Mouse (Mus musculus) adrenal gland, adult 18-20 months (tissue): ENCODE measurements at regions not wholly inside any gene's neighbourhood (a gene's known extent, or its start where the extent isn't known, plus 50 kb on each side); places are given as distances from the start of the nearest gene placed in this dataset.
A peak's percentile ranks its signal among the peaks of the same experiment; 100 is the strongest.

Experiments used
- DNase-seq, 2 experiments: peaks; one replicate each; pipeline ENCODE4 v3.0.0; 2021 to 2022; ENCODE audit warnings: low spot score in 2 of 2

DNA sequence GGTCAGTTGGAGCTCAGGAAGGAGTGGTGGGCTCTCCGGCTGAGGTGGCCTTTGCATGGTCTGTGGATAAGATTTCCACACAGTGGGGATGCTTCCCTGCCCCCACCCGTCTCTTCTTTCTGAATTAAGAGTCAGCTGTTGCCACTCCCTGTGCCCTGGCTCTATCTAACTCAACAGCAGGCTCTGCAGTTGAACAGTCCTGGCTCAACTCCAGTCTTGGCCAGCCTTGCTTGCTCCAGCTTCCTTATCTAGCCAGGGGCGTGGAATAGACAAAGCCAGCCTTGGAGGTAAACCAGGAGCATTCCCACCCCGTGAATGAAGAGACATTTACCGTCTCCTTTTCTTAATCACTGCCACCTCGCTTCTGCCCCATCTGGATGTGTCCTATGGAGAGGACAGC is 89.7 kb downstream of the Mn1 start:
- DNase-seq: no peak

DNA sequence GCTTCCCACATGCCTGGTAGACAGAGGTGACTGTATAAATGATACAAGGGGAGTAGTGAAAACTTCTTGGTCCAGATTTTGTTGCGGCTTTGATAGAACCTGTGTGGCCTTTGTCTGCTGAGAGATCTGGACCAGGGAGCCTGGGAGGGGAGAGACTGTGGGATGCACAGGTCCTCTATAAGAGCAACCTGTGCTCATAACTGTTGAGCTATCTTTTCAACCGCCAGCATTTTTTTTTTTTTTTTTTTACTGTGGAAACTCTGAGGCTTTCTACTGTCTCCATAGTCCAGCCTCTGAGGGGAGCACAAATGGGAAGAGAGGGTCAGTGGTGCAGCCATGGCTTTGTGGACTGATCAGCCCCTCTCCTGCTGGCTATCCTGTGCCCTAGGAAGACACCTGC is 90.2 kb downstream of the Mn1 start:
- no peak for DNase-seq

- peak; percentile 14 to 43 for DNase-seq
Measured at GRCm38 (mm10) chr5:111509014-111509561, 91.9 kb downstream of the Mn1 start.

GRCm38 (mm10) chr5:111509575-111510057 is 92.5 kb downstream of the Mn1 start:
- DNase-seq: no peak

GRCm38 (mm10) chr5:111510183-111510878 is 93.2 kb downstream of the Mn1 start:
- no peak for DNase-seq

DNA sequence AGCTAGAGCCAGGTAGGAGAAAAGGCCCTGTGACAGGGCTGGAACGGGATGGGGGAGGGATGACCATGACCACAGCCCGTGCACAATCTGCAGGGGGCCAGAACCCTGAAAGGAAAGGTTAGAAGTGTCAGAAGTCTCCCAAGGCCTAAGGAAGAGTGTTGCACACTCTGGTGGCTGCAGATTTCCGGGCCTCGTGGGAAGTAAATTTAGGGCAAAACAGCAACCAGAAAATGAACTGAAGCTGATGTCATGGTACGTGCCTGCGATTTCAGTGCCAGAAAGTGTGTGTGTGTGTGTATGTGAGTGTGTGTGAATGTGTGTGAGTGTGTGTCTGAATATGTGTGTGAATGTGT is 93.7 kb downstream of the Mn1 start:
- no peak for DNase-seq

- no peak for DNase-seq
Measured at GRCm38 (mm10) chr5:111511982-111512381, 94.8 kb downstream of the Mn1 start.

DNA sequence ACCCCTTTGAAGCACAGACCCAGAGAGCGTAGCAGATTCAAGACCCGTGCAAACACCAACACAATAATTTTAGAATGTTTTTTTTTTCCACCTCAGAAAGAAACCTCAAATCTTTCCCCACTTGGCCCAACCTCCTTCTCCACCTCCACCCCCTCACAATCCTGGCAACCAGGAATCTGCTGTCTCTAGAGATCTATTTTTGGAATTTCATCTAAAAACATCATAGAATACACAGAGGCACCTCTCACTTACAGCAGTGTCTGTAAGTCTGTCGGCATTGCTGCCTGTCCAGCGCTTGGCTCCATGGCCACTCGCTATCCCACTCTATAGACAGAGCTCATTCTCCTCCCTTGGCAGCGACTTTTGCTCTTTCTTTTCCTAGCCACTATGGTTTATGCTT is 96.8 kb downstream of the Mn1 start:
- DNase-seq: no peak

- no peak for DNase-seq
Measured at GRCm38 (mm10) chr5:111519059-111519458, 101.9 kb downstream of the Mn1 start.

GRCm38 (mm10) chr5:111519500-111520041 is 102.4 kb downstream of the Mn1 start:
- no peak for DNase-seq

GRCm38 (mm10) chr5:111521866-111522265 is 104.7 kb downstream of the Mn1 start:
- no peak for DNase-seq

DNA sequence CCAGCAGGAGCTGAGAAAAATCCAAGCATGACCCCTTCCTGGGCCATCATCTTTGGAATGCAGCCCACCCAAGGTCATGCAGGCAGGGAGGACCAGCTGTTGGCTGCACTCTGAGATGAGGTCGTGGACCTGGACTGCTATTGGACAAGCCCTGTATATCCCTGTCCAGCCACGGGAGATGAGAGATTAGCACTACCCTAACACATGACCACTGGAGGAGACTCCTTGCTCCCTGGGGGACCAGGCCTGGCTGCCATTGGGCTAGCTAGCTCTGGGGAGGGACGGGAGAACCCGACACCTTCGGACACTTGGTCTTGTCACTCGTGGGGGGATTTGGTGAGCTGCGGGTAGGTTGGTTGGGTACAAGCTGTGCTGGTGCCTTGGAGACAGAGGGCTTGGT is 105.4 kb downstream of the Mn1 start:
- no peak for DNase-seq

DNA sequence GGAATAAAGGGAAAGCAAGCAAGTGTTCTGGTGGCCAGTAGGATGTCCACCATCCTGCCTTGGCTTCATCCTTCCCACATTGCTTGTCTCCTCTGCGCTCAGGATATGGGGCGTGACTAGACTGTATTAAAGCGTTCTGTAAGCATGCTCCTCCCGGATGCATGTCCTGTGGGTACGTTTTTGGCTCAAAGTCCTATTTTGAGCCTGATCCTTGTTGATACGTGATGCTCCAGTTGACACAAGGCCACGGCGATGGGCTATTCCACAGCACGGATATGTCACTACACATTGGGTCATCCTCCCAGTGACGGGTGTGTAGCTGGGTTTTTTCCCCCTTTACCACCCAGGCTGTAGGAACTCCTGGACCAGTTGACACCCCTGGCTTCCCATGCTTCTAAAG is 110.6 kb downstream of the Mn1 start:
- no peak for DNase-seq

DNA sequence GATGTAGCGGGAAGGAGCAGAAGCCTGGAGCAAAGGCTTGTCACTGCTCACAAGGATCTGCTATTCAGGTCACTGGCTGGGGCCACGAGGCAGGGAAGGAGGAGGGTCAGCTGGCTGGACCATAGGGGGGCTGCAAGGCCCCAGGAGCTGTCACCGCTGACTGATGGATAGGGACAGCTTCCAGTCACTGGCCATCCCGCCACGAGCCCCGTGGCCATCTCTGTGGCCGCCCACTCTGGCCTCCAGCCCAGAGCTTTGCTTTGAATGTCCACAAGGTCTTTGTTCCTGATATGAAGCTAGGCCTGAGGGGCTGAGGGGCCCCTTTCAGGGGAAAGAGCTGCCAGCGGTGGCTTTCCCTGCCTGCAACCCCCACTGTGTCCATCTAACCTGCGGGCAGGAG is 111.9 kb downstream of the Mn1 start:
- DNase-seq: no peak

DNA sequence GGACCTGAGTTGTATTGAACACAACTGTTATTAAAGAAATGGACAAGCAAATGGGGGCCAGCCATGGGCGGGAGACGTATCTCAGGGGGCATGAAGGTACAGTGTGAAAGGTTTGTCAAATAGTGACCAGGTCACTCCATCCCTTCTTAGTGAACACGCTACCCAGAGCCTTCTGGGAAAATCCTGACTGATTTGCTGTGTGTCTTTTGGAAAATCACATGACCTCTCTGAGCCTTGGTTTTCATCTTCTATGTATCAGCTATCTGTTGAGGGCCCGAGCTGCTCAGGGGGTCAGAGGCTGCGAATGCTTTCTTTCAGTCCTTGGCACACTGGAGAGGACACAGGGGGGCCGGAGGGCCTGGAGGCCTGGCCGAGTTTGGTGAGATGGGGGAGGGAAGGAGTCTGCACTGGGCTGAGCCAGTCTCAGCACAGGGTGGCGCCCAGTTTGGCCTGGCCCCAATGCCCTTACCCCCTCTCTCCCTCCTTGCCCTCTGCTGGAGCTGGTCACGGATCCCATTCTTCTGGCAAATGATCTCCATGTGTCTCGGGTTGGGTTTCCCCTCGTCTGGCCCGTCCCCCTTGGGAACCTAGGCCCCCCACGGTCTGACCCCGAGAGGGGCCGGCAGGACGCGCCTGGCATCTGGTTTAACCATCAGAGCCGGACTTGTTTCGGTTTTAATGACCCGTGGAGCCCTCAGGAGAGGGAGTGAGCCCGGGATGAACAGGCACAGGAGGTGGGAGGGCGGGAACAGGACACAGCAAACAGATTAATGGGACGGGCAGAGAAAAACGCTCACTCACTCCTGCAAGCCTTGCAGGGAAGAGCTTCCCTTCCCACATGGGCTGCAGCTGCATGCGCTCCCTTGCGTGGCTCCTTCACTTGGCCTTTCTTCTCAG is 113.7 kb downstream of the Mn1 start:
- no peak for DNase-seq

DNA sequence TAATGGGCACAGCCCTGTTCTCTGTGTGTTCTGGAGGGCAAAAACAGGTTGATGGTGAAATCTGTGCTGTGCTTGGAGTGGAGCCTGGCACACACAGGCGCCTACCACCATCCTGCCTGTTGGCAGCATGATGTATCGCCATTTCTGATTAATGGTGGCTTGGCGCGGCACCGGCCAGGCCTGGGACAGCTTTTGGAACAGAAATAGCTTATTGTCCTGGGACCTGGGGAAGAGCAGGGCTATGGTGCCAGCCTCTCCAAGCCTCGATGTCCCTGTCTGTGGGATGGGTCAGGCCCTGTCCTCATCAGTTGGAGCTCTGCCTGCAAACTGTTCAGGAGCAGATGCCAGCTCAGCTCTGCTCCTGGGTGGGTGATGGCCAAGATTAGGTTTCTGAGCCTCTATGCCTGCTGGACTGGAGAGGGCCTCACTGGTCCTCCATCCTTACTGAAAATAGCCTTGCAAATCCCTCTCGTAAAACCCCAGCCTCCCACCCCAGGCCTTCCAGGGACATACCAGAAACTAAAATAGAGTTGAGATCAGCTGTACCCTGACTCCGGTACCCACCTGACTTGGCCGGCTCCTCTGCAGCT is 115.4 kb downstream of the Mn1 start:
- no peak for DNase-seq

GRCm38 (mm10) chr5:111535978-111536377 is 118.8 kb downstream of the Mn1 start:
- DNase-seq: peak; percentile 16 to 27

DNA sequence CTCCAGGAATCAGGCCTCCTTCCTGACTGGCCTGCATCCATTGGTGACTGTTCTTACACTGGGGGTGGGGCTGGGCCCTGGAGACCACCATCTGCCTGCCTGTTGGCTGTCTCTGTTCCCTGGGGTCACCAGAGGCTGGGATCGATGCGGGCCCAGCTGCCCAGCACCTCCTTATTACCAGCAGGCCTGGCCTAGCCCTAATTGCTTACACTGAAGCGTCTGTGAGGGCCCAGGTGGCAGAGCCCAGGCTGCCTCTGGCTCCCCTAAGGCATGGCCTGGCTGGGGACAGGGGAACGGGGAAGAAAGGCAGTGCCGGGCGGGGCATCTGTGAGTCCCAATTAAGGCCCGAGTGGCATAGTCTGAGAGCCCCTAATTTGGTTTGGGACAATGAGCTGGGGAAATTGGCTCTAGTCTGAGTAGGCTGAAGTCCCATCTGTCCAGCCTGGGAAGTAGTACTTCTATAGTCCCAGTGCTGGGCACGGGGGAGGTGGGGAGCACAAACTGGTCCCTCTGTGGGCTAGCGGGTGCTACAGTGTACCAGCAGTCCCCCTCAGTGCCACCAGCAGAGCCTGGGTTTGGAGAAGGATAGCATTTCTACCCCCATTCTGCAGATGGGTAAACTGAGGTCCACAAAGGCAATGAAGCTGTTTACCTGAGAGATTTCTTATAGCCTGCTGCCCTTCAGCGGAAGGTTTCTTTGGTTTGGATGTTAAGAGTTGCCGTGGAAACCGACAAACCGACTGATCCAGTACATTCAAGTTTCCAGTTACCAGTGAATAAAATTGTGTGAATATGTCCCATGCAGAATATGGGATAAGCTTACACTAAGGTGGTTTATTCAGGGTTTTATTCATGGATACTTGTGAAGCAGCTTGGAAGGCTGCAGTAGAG is 121.6 kb downstream of the Mn1 start:
- no peak for DNase-seq

GRCm38 (mm10) chr5:111540486-111540885 is 123.3 kb downstream of the Mn1 start:
- DNase-seq: no peak

DNA sequence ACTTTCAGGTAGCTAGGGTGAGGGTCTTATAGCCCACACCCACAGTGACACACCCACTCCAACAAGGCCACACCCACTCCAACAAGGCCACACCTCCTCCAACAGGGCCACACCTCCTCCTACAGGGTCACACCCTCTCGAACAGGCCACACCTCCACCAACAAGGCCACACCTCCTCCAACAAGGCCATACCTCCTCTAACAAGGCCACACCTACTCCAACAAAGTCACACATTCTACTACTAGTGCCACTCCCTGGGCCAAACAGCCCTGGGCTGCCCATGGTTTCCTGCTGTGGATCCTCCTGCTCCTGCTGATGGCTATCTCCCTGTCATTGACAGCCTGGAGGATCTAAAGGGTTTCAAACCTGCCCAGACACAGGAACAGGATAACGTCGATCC is 124.9 kb downstream of the Mn1 start:
- DNase-seq: no peak
